Mouse (Mus musculus): ENCODE measurements around the gene Rhod.

DNA sequence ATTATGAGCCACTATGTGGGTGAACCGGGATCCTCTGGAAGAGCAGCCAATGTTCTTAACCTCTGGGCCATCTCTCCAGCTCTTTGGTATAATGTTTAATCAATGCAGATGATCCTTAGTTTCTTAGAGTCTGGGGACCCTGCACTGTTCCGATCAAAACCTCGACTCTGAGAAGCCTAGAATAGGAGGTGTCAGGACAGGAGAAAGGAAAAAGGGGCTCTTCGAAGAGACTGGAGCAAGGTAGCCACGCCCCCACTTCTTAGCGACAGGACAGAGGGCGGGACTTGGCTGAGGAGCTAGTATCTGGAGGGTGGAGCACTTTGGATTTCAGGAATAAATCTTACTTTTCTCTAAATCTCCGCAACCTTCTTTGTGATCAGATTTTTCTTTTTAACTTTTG lies 990 bp upstream of the Rhod start:
- TF ChIP-seq CTCF (IDR thresholded peaks at IDR 0.05; ENCODE audit: low read depth) (no peak), EP300 (optimal IDR thresholded peaks at IDR 0.05) (no peak)

Measured in stomach, postnatal 0 days (tissue).